Mouse (Mus musculus) gonadal fat pad, adult 2 months (tissue): ENCODE measurements around the gene Ccdc78. TPM values are rescaled to one million over a fixed set of nuclear protein-coding genes. Genes with fewer than 3 reads are reported as not detected.

ENCODE experiments used
- DNase-seq: peaks from one replicate; pipeline ENCODE4 v3.0.0-alpha.2; 2012; ENCODE audit warnings: low read depth
- polyA plus RNA-seq: library from polyadenylated mRNA; depleted of rRNA; stranded (reverse); fragments of >200 nt; gene quantifications from 2 replicates; pipeline ENCODE4 v1.2.3, GENCODE M21; 2012; rRNA removed

Gene Ccdc78
- polyA plus RNA-seq, 1 experiment, result 0.30 TPM

GRCm38 (mm10) chr17:25833961-25834594, 47.7 kb downstream of the Ccdc78 start:
- no peak for DNase-seq

DNA sequence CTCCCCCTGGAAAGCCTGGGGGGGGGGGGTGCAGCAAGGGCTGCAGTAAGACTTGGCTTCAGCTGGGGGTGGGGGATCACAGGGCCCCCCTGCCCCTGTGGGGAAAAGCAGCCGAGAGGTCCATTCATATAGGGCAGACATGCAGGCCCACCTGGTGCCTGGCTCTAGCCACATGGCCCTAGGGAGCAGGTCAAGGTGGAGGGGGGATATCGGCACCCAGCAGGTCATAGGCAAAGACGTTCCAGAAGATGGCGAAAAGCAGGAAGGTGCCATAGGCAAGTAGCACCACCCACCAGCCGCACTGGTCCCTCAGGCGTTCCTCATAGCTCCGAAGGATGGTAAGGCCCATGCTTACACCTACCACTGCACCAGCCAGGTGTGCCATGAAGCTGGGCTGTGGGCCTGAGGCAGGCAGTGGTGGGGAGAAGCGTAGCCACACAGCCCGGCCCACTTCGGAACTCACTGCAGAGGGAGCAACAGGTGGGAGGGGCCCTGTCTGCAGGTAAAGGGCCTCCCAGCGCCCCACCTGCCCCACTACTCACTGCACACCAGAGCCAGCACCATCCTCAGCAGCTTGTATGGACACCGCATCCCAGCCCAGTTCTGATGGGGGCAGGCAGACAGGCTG, 48.3 kb downstream of the Ccdc78 start:
- DNase-seq, result no peak

- DNase-seq, result no peak
Measured at GRCm38 (mm10) chr17:25835301-25835700, 48.9 kb downstream of the Ccdc78 start.

DNA sequence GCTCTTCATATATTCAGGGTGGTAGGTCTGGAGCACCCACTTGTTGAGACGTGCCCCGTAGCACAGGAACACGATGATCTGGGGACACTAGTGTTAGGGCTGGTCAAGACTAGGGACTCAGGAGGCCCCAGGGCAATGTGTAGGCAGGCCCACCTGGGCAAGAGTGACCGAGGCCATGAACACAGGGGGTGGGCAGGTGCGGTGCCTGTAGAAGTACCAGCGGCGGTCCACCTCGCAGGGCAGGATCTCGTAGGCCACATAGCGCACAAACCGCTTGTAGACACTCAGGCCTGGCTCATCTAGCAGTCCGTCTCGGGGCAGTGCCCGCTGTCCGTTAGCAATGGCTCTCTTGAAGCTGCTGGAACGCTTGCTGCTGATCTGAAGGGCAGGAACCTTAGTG, 49.4 kb downstream of the Ccdc78 start:
- DNase-seq, result no peak

GRCm38 (mm10) chr17:25836397-25837075, 50.2 kb downstream of the Ccdc78 start:
- no peak for DNase-seq

- DNase-seq, result no peak
Measured at GRCm38 (mm10) chr17:25837076-25837410, 50.7 kb downstream of the Ccdc78 start, which contains the start of gene Rhbdl1. TSS of gene Rhbdl1 (minus strand) at chr17:25837295.

DNA sequence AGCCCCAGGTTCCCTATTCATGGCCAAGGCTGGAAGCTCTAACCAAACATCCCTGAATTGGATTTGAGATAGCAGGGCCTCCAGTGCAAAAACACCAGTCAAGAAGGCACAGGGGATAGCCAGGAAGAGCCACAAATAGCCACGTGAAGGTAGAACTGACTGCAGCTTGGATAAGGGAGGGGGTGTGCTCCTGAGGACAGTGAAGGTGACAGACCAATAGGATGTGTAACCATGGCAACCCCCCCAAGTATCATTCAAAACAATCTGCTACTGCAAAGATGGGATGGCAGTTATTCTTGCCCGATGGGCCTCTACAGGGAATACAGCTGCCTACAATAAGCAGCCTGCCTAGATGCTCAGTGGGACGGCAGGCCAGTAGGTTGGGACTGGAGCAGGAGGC, 51.2 kb downstream of the Ccdc78 start:
- no peak for DNase-seq

GRCm38 (mm10) chr17:25838904-25839303, 52.5 kb downstream of the Ccdc78 start:
- DNase-seq, result no peak

DNA sequence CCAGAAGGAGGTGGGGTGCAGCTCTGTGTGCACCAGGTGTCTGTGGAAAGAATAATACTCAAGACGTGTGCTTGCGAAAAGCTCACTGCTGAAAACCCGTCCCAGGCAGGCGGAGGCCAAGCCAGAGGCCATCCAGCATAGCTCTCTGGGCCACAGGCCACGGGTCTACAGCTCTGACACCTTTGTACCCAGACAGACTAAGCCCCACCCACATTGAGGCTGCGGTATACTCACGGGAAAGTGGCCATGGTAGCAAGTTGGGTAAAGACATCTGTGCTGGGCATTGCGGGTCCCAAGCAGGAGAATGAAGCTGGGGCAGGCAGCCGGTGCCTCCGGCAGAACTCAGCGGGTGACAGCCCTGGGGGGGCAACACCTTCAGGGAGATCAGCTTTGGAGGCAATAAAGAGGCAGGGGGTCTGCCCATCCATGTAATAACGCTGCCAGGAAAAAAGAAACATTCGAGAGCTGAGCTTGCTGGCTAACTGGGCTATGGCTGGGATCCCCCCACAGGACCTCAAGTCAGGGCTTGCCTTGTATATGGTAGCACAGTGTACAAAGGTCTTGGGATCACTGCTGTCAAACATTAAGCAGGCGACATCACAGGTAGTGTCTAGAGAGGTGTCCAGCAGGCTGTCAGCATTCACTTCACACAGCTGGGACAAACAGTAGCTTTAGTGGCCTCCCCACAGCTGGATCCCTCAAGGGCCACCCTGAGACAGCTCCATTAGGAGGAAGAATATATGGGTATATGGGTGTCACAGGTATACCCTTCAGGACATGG, 53.3 kb downstream of the Ccdc78 start:
- no peak for DNase-seq

Other genes starting within 250 kb of the Ccdc78 start
- gene Sox8, start 215.9 kb upstream of the Ccdc78 start, polyA plus RNA-seq, result 1.0 and 1.2 TPM in 2 replicates
- 23.3 and 24.8 TPM in 2 replicates for gene Lmf1, start 207.5 kb upstream of the Ccdc78 start, polyA plus RNA-seq
- not detected in 2 replicates for gene Gng13, start 69.4 kb upstream of the Ccdc78 start, polyA plus RNA-seq
- 2.6 and 2.9 TPM in 2 replicates for gene Chtf18, start 59.2 kb upstream of the Ccdc78 start, polyA plus RNA-seq
- gene Rpusd1, start 58.9 kb upstream of the Ccdc78 start, polyA plus RNA-seq, result 25.8 and 28.8 TPM in 2 replicates
- 0.36 and 0.38 TPM in 2 replicates for gene Mslnl, start 50.5 kb upstream of the Ccdc78 start, polyA plus RNA-seq
- gene Msln, start 32.2 kb upstream of the Ccdc78 start, polyA plus RNA-seq, result 17.7 and 34.7 TPM in 2 replicates
- 19.1 and 23.9 TPM in 2 replicates for gene Narfl, start 12.8 kb upstream of the Ccdc78 start, polyA plus RNA-seq
- gene Haghl, start 907 bp upstream of the Ccdc78 start, polyA plus RNA-seq, result 45.8 and 47.3 TPM in 2 replicates
- gene Fam173a, start 6.3 kb downstream of the Ccdc78 start, polyA plus RNA-seq, result 105 and 133 TPM in 2 replicates
- gene AC134908.4, start 9.1 kb downstream of the Ccdc78 start, polyA plus RNA-seq, result 0.23 TPM in 1 of 2 replicates, not detected in the other
- gene Metrn, start 10.6 kb downstream of the Ccdc78 start, polyA plus RNA-seq, result 22.2 and 31.4 TPM in 2 replicates
- 0.58 and 0.81 TPM in 2 replicates for gene Fbxl16, start 22.5 kb downstream of the Ccdc78 start, polyA plus RNA-seq
- 32.1 and 36.4 TPM in 2 replicates for gene Wdr24, start 37.0 kb downstream of the Ccdc78 start, polyA plus RNA-seq
- gene Jmjd8, start 42.3 kb downstream of the Ccdc78 start, polyA plus RNA-seq, result 91.2 and 94.5 TPM in 2 replicates
- gene Stub1, start 46.8 kb downstream of the Ccdc78 start, polyA plus RNA-seq, result 219 and 228 TPM in 2 replicates
- 129 and 138 TPM in 2 replicates for gene Rhbdl1, start 50.7 kb downstream of the Ccdc78 start, polyA plus RNA-seq
- 47.4 and 55.8 TPM in 2 replicates for gene Gm20683, start 55.2 kb downstream of the Ccdc78 start, polyA plus RNA-seq
- gene Rhot2, start 58.3 kb downstream of the Ccdc78 start, polyA plus RNA-seq, result 54.0 and 60.0 TPM in 2 replicates
- gene Wdr90, start 74.9 kb downstream of the Ccdc78 start, polyA plus RNA-seq, result 27.1 and 35.9 TPM in 2 replicates
- 58.8 and 61.7 TPM in 2 replicates for gene Mcrip2, start 82.2 kb downstream of the Ccdc78 start, polyA plus RNA-seq
- 89.7 and 105 TPM in 2 replicates for gene Mettl26, start 88.5 kb downstream of the Ccdc78 start, polyA plus RNA-seq
- gene Wfikkn1, start 94.3 kb downstream of the Ccdc78 start, polyA plus RNA-seq, result 0.95 and 1.1 TPM in 2 replicates
- gene Rab40c, start 133.1 kb downstream of the Ccdc78 start, polyA plus RNA-seq, result 49.5 and 51.3 TPM in 2 replicates
- gene Pigq, start 158.4 kb downstream of the Ccdc78 start, polyA plus RNA-seq, result 122 and 144 TPM in 2 replicates
- gene Nhlrc4, start 158.4 kb downstream of the Ccdc78 start, polyA plus RNA-seq, result 7.0 and 12.9 TPM in 2 replicates
- 2.4 TPM in 2 replicates for gene A930017K11Rik, start 166.0 kb downstream of the Ccdc78 start, polyA plus RNA-seq
- gene Capn15, start 199.2 kb downstream of the Ccdc78 start, polyA plus RNA-seq, result 27.6 and 28.1 TPM in 2 replicates